Mouse (Mus musculus) left cerebral cortex, postnatal 14 days (tissue): ENCODE measurements around the gene Gipc3. TPM values are rescaled to one million over a fixed set of nuclear protein-coding genes. Genes with fewer than 3 reads are reported as not detected.

Source experiments
- DNase-seq, 2 experiments: peaks; one replicate each; pipeline ENCODE4 v3.0.0; 2021 to 2022; ENCODE audit warnings: low spot score in 2 of 2, mixed read lengths in 1 of 2
- intact Hi-C: fragments of 180-260 bp; cut with DNase I; formaldehyde crosslinking; loops from one replicate; pipeline ENCODE4 v1.15.1; 2025
- total RNA-seq, 2 experiments: library from RNA; stranded (reverse); gene quantifications; 2 replicates each; pipeline ENCODE4 v1.2.3; 2021

Gene Gipc3
- total RNA-seq, 2 experiments from 2014 or later: 0.51 to 0.97 TPM

DNA sequence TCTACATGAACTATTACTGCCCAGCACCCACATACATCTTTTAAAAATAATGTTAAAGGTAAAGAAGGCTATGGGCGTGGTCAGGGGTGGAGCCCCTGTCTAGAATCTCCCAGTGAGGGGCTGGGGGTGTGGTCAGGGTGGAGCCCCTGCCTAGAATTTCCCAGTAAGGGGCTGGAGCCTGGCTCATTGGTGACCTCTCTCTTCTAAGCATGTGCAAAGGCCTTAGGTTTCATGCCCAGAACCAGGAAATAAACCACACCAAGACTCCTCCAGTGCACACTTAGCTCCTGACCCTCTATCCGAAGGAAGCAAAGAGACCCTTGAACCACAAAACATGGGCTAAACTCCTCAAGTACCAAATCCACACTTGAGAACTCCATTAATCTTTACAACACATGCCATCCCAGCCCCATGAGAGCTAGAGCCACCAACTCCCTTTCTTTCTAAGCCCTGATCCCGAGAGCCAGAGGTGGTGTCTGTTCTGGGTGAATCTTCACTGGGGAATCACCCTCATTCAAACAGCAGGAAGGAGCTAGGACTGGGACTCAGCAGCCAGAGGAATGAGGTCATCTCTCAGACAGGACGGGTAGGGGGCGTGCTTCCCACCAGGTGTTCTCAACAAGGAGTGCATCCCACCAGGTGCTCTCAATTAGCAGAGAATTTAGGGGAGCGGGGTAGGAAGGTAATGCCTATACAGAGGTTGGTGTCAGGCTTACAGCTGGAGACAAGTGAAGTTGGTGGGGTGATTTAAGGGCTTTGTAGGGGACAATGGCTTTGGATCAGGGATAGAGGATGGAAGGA, 33.7 kb upstream of the Gipc3 start:
- intact Hi-C loops: no loop called here
- DNase-seq: no peak

DNA sequence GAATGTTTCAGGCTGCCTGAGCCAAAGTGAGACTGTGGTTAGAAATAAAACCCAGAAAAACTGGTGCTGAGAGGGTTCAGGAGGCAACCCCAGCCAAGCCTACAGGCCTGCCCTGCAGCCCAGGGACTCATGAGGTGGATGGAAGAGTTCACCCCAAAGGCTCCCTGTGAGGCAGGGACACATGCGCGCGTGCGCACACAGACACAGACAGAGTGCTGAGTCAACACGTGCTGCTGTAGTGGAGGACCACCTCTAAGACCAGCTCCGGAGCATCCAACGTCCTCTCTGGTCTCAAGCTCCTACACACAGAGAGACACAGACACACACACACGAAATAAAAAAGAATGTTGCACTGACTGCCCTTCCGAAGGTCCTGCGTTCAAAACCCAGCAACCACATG, 32.3 kb upstream of the Gipc3 start:
- intact Hi-C loops: no loop called here
- DNase-seq: no peak

DNA sequence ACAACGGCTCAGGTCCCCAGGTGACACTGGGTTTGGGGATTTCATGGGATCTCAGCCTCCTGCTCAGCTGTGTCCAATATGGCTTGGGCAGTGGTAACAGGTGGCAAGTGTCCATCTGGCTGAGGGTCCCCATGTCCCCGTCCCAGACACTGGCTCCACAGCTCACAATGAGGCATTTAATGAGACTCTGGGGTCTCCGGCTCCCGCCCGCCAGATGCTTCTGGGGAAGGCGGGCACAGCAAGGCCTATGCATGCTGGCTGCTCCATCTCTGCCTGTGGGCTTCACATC, 24.1 kb upstream of the Gipc3 start:
- intact Hi-C loops: no loop called here
- DNase-seq: no peak

DNA sequence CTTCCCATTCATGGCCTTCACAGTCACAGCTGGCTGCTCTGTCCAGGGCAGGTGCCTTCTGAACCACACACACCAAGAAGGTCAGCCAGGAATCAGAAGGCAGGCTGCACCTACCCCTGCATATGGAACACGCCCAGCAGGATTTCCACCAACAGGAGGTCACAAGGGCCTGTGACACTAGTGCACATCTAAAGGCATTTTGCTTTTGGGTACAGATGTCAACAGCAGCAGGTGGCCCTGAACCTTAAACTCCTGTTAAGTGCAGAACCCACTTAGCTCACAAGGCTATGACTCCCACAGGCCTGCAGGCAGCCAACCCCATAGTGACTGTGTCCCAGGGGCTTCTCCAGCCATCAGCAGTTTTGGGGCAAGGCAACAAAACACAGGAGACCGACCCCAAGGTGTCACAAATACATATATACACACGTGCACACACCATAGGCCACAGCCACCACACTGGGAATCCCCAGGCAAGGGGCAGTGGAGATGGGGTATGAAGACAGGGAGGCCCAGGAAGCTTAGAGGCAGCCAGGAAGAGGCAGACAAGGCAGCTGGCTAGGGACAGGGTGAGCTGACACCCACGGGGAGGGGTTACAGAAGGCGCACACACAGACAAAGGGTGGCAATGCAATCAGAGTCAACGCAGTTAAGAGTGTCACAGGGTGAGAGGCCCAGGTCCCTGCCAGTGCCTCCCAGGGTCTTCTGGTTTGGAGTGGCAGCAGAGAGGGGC, 23.6 kb upstream of the Gipc3 start:
- intact Hi-C loops: no loop called here
- DNase-seq: no peak

DNA sequence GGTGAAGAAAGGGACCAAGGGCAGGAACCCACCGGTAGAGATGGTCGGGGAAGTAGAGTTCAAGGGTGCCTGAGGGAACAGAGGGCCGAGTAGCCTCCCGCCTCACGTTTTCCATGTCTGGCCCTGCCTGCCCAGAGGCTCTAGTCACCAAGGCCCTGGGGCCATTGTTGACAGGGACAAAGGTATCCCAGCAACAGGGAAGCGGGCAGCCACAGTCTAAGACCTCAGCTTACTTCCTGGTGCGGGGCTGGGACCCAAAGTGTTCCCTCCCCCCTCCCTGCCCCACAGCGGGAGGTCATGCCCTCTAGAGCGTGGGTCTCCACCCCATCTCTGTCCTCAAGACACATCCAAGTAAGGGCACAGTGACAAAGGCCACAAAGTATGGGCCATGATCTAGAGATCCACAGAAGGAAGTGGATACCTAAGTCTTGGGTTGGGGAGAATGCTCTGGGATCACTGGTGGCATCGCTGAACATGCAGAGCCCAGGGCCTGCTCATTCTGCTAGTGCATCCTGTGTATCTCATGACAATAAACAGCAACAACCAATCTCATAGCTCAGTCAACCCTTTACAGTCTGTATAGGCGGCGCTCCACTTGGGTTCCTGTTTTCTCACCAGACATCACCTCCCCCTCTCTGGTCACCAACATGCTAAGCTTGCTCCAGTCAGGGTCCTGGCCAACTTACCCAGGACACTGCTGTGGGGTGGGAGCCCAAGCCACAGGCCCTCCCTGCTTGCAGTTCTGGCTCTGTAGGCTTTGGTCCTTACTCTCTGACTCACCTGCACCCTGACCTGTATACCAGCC, 22.8 kb upstream of the Gipc3 start, which contains the start of gene 4930404N11Rik:
4930404N11Rik (minus strand) TSS at position 145 of the 805 bp plus-strand sequence.
- no peak for DNase-seq
- intact Hi-C loops: no loop called here

DNA sequence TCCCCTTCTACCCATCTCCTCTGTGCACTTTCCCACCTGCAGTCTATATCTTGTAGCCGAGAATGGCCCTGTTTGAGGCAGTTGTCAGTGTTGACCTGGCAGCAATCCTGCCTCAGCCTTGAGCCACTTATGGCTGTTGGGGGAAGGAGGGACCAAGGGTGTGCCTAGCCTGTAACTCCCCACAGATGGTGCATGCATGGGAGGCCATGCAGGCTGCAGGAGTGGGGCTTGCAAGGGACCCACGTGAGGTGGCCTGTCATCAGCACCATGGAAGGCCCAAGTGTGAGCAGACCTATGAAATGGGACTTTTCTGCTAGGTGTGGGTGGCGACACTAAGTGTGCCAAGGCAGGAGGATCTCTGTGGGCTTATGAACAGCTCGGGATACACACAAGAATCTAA, 22.0 kb upstream of the Gipc3 start:
- DNase-seq: no peak
- intact Hi-C loops: no loop called here

DNA sequence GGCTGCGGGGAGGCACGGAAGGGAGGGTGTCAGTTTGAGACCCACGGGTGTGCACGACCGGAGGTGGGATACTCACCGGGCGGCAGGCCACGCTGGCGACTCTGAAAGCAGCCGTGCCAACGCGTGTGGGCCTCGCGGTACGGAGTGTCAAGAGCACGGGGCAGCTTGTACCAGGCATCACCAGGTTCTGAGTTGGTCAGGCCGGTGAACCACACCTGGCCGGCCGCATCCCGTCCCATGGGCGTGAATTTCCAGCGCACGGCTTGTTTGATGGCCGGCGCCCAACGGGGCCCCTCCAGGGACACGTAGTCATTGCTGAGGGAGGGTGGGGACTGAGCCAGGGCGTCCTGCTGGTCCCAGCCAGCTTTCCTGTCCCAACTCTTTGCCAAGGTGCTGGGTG, 21.6 kb upstream of the Gipc3 start:
- no peak for DNase-seq
- intact Hi-C loops: no loop called here

DNA sequence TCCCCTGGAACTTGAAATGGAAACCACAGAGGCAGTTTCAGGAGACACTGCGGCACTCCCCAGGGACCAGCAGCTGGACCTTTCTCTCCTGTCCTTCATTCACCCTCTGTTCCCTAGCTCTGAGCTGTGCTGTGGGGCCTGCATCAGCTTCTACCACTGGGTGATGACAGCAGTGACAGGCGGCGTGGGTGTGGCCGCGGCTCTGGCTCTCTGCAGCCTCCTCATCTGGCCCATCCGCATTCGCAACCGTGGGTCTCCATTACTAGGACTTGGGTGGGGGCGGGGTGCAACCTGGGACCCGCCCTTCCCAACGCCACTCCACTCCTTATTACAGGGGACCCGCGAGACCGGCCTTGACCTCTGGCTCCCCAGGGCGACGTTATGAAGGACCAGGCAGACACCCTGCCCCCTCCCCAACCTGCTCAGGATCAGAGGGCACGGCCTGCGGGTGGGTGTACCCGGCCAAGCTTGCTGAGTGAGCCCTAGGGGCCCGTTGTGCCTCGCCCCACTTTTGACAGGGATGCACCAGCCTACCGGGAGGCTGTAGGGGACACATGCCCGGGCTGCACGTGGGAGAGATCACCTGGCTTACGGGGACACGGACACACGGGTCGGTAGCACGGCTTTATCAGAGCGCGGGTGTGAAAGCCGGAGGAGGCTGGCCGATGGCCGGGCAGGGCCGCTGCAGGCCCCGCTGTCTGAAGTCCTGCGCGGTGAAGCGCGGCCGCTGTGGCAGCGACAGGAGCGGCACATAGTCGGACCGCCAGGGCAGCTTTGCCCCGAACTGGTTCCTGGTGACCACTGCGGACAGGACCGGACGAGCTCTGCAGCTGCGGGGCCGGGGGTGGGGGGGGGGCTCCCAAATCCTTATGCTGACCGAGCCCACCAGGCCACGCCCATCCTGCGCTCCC, 20.6 kb upstream of the Gipc3 start:
- intact Hi-C loops: no loop called here
- no peak for DNase-seq

DNA sequence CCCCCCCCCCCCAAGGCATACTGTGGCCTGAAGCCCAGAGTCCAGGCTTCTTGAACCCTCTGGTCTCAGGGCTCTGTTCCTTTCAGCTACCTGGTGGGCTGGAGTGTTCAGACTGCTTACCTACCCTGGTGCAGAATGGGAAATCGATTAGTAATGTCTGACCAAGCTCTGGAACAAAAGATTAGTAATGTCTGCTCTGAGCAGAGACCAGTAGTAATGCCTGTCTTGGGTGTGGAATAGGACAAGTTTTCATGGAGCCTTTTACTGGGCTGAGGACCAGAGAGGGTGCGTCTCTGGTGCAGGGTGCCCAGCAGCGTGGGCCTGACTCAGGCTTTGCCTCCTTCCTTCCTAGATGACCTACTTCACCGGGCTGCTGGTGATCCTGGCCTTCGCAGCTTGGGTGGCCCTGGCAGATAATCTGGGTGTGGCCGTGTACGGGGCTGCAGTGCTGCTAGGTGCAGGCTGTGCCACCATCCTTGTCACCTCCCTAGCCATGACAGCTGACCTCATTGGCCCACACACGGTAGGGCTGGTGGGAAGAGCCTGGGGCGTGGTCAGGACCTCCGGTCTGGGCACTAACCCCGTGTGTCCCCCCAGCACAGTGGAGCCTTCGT, 19.4 kb upstream of the Gipc3 start:
- intact Hi-C loops: no loop called here
- no peak for DNase-seq

DNA sequence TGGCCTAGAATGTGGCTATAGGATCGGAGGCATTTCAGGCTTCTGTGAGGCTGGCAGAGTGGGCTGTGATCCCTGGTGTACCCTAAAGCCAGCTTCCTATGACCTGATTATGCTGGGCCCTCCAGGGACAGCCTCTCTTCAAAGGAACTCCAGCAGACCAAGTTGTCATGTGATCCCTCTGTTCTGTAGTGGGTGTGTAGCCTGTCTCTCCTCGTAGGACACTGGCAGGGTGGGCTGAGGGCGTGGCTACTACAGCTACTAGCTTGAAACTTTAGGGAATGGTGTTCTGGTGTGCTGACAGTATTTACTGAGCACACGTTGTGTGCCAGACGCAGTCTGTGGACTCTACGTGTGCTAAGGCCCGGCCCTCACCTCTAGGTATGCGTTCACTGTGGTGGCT, 17.7 kb upstream of the Gipc3 start:
- intact Hi-C loops: no loop called here
- no peak for DNase-seq

DNA sequence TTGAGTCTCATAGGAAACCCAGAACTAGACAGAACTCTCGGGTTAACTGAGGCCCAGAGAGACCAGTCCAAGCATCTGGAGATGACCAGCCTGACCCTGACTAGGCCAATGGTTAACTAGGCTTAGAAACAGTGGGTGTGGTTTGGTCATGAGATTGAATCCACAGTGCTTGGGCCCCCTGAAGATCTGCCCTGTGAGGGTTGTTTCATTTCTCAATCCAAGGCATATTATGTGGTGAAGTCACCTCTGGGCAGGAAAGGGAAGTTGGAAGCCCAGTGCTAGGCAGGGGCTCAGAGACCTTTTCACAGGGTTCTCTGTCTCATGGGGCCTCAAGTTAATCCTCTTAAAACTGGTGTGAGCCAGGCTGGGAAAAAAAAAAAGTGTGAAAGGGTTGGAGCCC, 15.8 kb upstream of the Gipc3 start:
- no peak for DNase-seq
- intact Hi-C loops: no loop called here

DNA sequence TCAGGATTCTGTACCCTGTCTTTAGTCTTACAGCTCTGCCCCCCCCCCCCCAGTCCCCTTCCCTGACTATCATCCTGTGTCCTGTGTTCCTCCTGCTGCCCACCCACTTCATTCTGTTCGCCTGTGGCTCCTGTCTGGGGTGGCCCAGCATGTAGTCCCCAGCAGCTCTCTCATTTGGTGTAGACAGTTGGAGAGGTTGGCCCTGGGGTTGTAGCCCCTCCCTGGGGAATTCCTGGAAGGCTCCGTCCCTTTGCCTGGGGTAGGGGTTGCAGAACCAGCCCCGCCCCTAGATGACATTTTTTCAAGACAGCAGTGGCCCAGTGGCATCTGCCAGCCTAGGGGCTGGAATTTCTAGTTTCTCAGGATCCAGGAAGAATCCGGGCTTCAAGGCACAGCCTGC, 15.1 kb upstream of the Gipc3 start:
- intact Hi-C loops: no loop called here

DNA sequence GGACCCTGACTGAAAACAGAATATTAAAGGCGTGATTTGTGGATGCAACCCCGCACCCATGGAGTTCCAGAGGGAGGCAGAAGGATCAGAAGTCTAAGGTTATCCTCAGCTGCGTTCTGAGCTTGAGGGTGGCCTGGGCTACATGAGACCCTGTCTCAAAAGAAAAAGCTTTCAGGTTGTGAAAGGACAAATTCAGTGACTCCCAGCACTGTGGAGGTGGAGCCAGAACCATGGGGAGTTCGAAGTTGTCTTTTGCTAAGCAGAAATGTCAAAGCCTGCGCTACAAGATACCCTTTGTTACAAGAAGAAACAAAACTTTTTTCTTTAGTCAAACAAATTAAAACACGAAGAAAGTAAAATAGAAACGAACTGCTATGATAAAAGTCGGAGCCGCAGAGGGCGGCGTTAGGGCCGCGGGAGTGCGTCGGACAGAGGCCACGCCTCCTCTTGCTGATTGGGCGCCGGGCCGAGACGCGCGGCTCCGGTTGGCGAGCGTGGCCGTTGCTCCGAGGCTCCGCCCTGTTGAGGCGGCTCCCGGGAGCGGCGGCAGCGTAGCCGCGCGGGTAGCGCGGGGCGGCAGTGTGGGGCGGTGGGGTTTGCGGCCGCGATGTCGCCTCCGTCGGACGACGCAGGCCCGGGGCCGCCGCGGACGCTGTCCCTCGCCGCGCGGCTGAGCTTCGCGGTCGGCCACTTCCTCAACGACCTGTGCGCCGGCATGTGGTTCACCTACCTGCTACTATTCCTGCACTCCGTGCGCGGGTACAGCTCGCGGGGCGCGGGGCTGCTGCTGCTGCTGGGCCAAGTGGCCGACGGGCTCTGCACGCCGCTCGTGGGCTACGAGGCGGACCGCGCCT, 14.2 kb upstream of the Gipc3 start, which contains the start of gene Mfsd12:
Mfsd12 (plus strand) TSS at position 501 of the 854 bp plus-strand sequence.
- peak; percentile 91 to 94 for DNase-seq

More for the DNA sequence above, 15.1 kb upstream of the Gipc3 start:
- no peak for DNase-seq

DNA sequence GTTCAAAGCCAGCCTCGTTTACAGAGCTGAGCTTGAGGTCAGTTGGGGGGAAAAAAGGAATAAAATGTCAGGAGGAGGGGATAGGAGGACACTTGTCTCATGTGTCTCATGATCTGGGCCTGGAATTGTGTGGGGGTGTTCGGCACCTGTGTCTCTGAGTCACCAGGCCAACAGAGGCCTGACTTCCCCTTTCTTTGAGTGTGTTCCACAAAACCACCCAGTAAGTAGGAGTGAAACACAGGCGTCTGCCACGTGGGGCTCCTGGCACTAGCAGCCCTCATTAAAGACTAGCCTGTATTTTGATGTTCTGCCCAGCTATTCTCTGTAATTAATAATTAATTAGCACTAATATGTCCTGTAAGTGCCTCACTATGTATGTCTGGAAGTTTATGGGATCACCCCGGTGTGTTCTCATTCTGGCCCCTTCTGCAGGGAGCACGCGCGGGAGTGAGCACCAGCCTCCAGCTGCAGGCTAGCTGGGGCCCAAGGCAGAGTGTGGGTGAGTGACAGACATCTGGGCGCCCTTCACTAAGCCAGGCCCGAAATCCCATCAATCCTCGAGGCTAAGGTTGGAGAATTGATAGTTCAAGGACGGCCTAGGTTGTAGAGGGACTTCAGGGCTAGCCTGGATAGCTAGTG, 13.4 kb upstream of the Gipc3 start:
- intact Hi-C loops: no loop called here
- peak in 1 of 2 experiments; percentile 58 for DNase-seq

More for the DNA sequence above, 14.2 kb upstream of the Gipc3 start, which contains the start of gene Mfsd12:
- intact Hi-C loops: no loop called here

DNA sequence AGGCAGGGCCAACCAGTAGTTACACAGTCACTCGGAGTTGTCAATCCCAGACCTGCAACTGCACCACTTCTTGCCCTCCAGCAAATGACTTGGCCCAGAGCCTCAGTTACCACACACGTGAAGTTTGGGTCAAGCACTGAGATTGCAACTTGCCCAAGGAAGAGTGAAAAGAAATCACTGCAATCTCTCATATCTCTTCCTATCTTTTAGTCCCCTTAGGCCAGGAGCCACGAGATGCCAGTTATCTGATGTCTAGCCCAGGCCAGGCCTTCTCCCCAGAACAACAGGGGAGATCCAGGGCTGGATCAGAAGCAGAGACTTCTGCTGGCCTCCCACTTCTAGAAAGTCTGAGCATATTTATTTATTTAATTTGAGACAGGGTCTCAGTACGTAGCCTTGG, 12.5 kb upstream of the Gipc3 start:
- intact Hi-C loops: no loop called here
- DNase-seq: no peak

DNA sequence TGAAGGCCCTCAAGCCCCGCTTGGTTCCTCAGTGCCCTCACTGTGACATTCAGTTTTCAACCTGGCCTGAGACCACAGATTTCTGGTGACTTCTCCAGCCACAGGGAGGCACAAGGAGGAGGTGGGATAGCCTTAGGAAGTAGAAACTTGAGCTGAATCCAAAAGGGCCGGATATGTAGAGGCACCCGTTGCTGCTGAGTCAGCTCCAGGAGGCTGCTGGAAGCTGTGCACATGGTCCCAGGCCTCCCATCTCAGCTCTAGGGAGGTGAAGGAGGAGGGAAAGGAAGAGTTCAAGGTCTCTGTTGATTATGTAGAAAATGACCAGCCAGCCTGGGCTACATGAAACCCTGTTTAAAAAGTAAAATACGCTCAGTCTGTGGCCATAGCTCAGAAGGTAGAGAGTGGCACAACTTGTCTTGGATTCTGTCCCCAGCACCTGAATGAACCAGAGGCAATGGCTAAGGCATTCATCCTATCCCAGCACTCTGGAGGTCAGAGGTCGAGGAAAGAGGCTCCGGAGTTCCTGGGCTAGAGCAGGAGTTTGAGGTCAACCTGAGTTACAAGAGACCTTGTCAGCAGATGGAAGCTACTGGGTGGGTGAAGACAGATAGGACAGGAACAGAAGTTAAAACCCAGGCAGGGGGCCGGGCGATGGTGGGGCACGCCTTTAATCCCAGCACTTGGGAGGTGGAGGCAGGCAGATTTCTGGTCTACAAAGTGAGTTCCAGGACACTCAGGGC, 11.8 kb upstream of the Gipc3 start:
- intact Hi-C loops: no loop called here

More for the DNA sequence above, 11.8 kb upstream of the Gipc3 start:
- no peak for DNase-seq
